Mouse (Mus musculus): ENCODE data around the gene Pcca.

DNA sequence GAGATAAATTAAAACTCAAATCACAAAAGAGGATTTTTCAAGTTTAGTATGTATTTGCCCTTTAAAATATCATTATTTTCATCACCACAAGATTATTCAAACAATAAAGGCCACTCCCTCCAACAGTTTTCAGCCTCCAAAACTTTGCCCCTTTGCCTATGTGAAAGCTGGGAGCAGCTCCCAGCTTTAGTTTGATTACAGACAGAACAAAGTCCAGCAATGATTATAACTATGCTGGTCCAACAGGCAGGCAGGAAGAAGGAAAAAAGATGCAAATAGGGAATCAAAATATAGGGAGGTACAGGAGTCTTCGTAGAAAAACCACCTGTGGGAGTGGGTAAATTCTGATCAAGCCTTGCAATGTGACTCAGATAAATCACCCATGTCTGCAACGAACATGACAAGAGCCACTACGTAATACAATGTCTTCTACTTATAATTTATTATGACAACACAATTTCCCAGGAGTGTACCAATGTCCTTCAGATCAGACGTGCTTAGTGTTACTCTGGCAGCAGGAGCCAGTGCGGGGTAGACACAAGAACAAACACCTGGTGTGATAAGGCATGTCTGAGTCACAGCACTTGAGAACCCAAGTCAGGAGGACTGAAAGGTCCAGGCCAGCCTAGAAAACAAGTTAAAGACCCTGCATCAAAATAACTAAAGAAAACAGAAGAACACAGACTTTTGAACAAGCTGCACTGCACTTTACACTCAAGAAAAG, 375.4 kb downstream of the Pcca start:
- TF ChIP-seq SRF (IDR thresholded peaks at IDR 0.05; ENCODE audit: control insufficient read depth, insufficient read length, low read depth) (no peak), USF1 (IDR thresholded peaks at IDR 0.05; ENCODE audit: low read depth) (no peak), POLR2AphosphoS2 (IDR thresholded peaks at IDR 0.05; ENCODE audit: insufficient read length, low read depth) (no peak), POLR2A (IDR thresholded peaks at IDR 0.05; ENCODE audit: insufficient read length, low read depth) (no peak), CEBPB (IDR thresholded peaks at IDR 0.05; ENCODE audit: insufficient read depth, poor library complexity, severe bottlenecking) (no peak), E2F4 (IDR thresholded peaks at IDR 0.05; ENCODE audit: insufficient read depth) (no peak)

Measured in myocyte (in vitro differentiated cells).